Mouse (Mus musculus) neural tube, embryonic 14.5 days (tissue): ENCODE results near the gene Nmrk1. TPM values are rescaled to one million over a fixed set of nuclear protein-coding genes. Genes with fewer than 3 reads are reported as not detected.
A peak's percentile ranks its signal among the peaks of the same experiment; 100 is the strongest.

ENCODE experiments used
- ATAC-seq: fragments of 200-750 bp; cut with Nextera tagmentation; 2 replicates; pipeline ENCODE4 v1.8.0; 2017; ENCODE audit warnings: low read depth, mild to moderate bottlenecking, moderate TSS enrichment, moderate library complexity
- H3K27ac ChIP-seq: fragments of 300-500 bp; sonication (generic); 2 replicates; pipeline ENCODE4 v1.5.1; 2014; ENCODE audit warnings: low read depth, mild to moderate bottlenecking, control low read depth, low read length, moderate library complexity, mixed read lengths
- H3K27me3 ChIP-seq: fragments of 300-500 bp; sonication (generic); 2 replicates; pipeline ENCODE4 v1.6.1; 2014; ENCODE audit warnings: low read length; ENCODE audit not compliant: control insufficient read depth, insufficient read depth
- H3K36me3 ChIP-seq: fragments of 300-500 bp; sonication (generic); 2 replicates; pipeline ENCODE4 v1.6.1; 2014; ENCODE audit warnings: low read length, mixed read lengths; ENCODE audit not compliant: control insufficient read depth, insufficient read depth
- H3K4me1 ChIP-seq: fragments of 300-500 bp; sonication (generic); 2 replicates; pipeline ENCODE4 v1.6.1; 2014; ENCODE audit warnings: low read length; ENCODE audit not compliant: control insufficient read depth, insufficient read depth
- H3K4me2 ChIP-seq: fragments of 300-500 bp; sonication (generic); 2 replicates; pipeline ENCODE4 v1.6.1; 2014; ENCODE audit warnings: mild to moderate bottlenecking, low read depth, low read length, control low read depth
- H3K4me3 ChIP-seq: fragments of 300-500 bp; sonication (generic); 2 replicates; pipeline ENCODE4 v1.5.1; 2014; ENCODE audit warnings: low read depth, low read length, control low read depth, mixed read lengths
- H3K9ac ChIP-seq: fragments of 300-500 bp; sonication (generic); replicated peaks from 2 replicates; pipeline ENCODE4 v1.6.1; 2014; ENCODE audit warnings: low read depth, mild to moderate bottlenecking, control low read depth, low read length, mixed read lengths
- H3K9me3 ChIP-seq: fragments of 300-500 bp; sonication (generic); 2 replicates; pipeline ENCODE4 v1.6.1; 2016; ENCODE audit warnings: low read length; ENCODE audit not compliant: control insufficient read depth
- WGBS: fragments of 180-500 bp; shearing (Covaris S2); extraction: QIAGEN DNeasy Blood & Tissue Kit; methylation state at CpG from one replicate; pipeline ENCODE4 v1.1.7; 2014; 5-methylcytosine and 5-hydroxymethylcytosine counted together
- polyA plus RNA-seq: library from polyadenylated mRNA; unstranded; fragments of >200 nt; fragmentation: Nextera tagmentation; extraction: Ambion mirVana; gene quantifications from 2 replicates; pipeline ENCODE4 v1.2.1, GENCODE M21; 2014

The Nmrk1 gene
- polyA plus RNA-seq, 1 experiment from 2014 or later = 9.4 TPM

GRCm38 (mm10) chr19:18629589-18629988 lies 2.2 kb upstream of the Nmrk1 start:
- WGBS = 82% methylated on average over 1 of the region's 1 CpGs
- Histone ChIP-seq H3K4me3 (no peak overlapping the region), H3K4me1 (no peaks in the 10 kb centered on the region; the same call in 1 of the 2 replicates), H3K27me3 (no peaks in the 10 kb centered on the region), H3K27ac (no peak overlapping the region), H3K4me2 (no peak overlapping the region), H3K36me3 (no peaks in the 10 kb centered on the region), H3K9ac (no peak overlapping the region), H3K9me3 (no peaks in the 10 kb centered on the region)
- ATAC-seq = no peak

- Histone ChIP-seq H3K36me3 (no peaks in the 10 kb centered on the region), H3K27ac (no peak overlapping the region), H3K4me2 (peak overlapping the region; percentile 90), H3K9me3 (no peaks in the 10 kb centered on the region), H3K9ac (peak overlapping the region; percentile 52; the same call in 1 of the 2 replicates), H3K4me1 (no peaks in the 10 kb centered on the region; the same call in 1 of the 2 replicates), H3K4me3 (peak overlapping the region; percentile 47), H3K27me3 (no peaks in the 10 kb centered on the region)
- 10% methylated on average over 17 of the region's 17 CpGs for WGBS
- ATAC-seq = no peak
Measured at GRCm38 (mm10) chr19:18630221-18631119, 1.3 kb upstream of the Nmrk1 start.

- peak; percentile 67 for ATAC-seq
- Histone ChIP-seq H3K9me3 (no peaks in the 10 kb centered on the region), H3K27me3 (no peaks in the 10 kb centered on the region), H3K9ac (peak overlapping the region; percentile 52), H3K27ac (0 out of 2 replicates have a peak overlapping the region, but pooled peaks have one; percentile 6), H3K4me2 (peak overlapping the region; percentile 90), H3K4me3 (peak overlapping the region; percentile 47), H3K4me1 (no peaks in the 10 kb centered on the region; the same call in 1 of the 2 replicates), H3K36me3 (no peaks in the 10 kb centered on the region)
- WGBS = under 1% methylated on average over 40 of the region's 40 CpGs
Measured at GRCm38 (mm10) chr19:18631161-18631643, 548 bp upstream of the Nmrk1 start.

GRCm38 (mm10) chr19:18632231-18633185 lies 758 bp downstream of the Nmrk1 start:
- no peak for ATAC-seq
- Histone ChIP-seq H3K36me3 (no peaks in the 10 kb centered on the region), H3K9me3 (no peaks in the 10 kb centered on the region), H3K4me3 (peak overlapping the region; percentile 47), H3K9ac (peak overlapping the region; percentile 52; the same call in 1 of the 2 replicates), H3K27ac (no peak overlapping the region), H3K27me3 (no peaks in the 10 kb centered on the region), H3K4me1 (no peaks in the 10 kb centered on the region; the same call in 1 of the 2 replicates), H3K4me2 (peak overlapping the region; percentile 90)
- 63% methylated on average over 13 of the region's 13 CpGs for WGBS

GRCm38 (mm10) chr19:18637954-18638353 lies 6.2 kb downstream of the Nmrk1 start:
- Histone ChIP-seq H3K27ac (no peak overlapping the region), H3K4me1 (no peaks in the 10 kb centered on the region), H3K9ac (no peak overlapping the region), H3K36me3 (no peaks in the 10 kb centered on the region), H3K9me3 (no peaks in the 10 kb centered on the region), H3K27me3 (no peaks in the 10 kb centered on the region), H3K4me3 (no peak overlapping the region), H3K4me2 (no peak overlapping the region)
- WGBS = 86% methylated on average over 5 of the region's 5 CpGs
- ATAC-seq = no peak

GRCm38 (mm10) chr19:18638949-18639348 lies 7.2 kb downstream of the Nmrk1 start:
- Histone ChIP-seq H3K9me3 (no peaks in the 10 kb centered on the region), H3K27me3 (no peaks in the 10 kb centered on the region), H3K36me3 (no peaks in the 10 kb centered on the region), H3K4me1 (no peaks in the 10 kb centered on the region), H3K9ac (no peak overlapping the region), H3K27ac (no peak overlapping the region), H3K4me3 (no peak overlapping the region), H3K4me2 (no peak overlapping the region)
- ATAC-seq = no peak
- WGBS = 73% methylated on average over 5 of the region's 5 CpGs

GRCm38 (mm10) chr19:18639552-18639951 lies 7.8 kb downstream of the Nmrk1 start:
- Histone ChIP-seq H3K36me3 (no peaks in the 10 kb centered on the region), H3K4me3 (no peak overlapping the region), H3K9me3 (no peaks in the 10 kb centered on the region), H3K27me3 (no peaks in the 10 kb centered on the region), H3K9ac (no peak overlapping the region), H3K4me1 (no peaks in the 10 kb centered on the region), H3K4me2 (no peak overlapping the region), H3K27ac (no peak overlapping the region)
- no peak for ATAC-seq
- 32% methylated on average over 2 of the region's 2 CpGs for WGBS

- H3K36me3 ChIP-seq = no peaks in the 10 kb centered on the region
- no peak overlapping the region for H3K27ac ChIP-seq
- no peak overlapping the region for H3K4me3 ChIP-seq
- H3K27me3 ChIP-seq = no peaks in the 10 kb centered on the region
- 86% methylated on average over 4 of the region's 4 CpGs for WGBS
- H3K4me1 ChIP-seq = no peaks in the 10 kb centered on the region
- no peak for ATAC-seq
- H3K9me3 ChIP-seq = no peaks in the 10 kb centered on the region
- H3K4me2 ChIP-seq = no peak overlapping the region
- H3K9ac ChIP-seq = no peak overlapping the region
Measured at GRCm38 (mm10) chr19:18641001-18641400, 9.3 kb downstream of the Nmrk1 start.
